Mouse (Mus musculus) heart, postnatal 0 days (tissue): ENCODE results near the gene Apbb1. TPM values are rescaled to one million over a fixed set of nuclear protein-coding genes. Genes with fewer than 3 reads are reported as not detected.

Experiments used
- ATAC-seq: fragments of 200-750 bp; cut with Nextera tagmentation; 2 replicates; pipeline ENCODE4 v1.8.0; 2017; ENCODE audit warnings: low read depth, moderate number of reproducible peaks, moderate library complexity; ENCODE audit not compliant: insufficient read depth
- DNase-seq: peaks from one replicate; pipeline ENCODE4 v3.0.0-alpha.2; 2016; ENCODE audit warnings: low spot score
- H3K27ac ChIP-seq: fragments of 300-500 bp; sonication (generic); 2 replicates; pipeline ENCODE4 v1.5.1; 2014; ENCODE audit warnings: low read depth, mild to moderate bottlenecking
- H3K27me3 ChIP-seq: fragments of 300-500 bp; sonication (generic); 2 replicates; pipeline ENCODE4 v1.6.1; 2014; ENCODE audit warnings: low read length, mixed read lengths; ENCODE audit not compliant: control insufficient read depth, insufficient read depth
- H3K36me3 ChIP-seq: fragments of 300-500 bp; sonication (generic); replicated peaks from 2 replicates; pipeline ENCODE4 v1.6.1; 2014; ENCODE audit warnings: low read length, mixed read lengths; ENCODE audit not compliant: control insufficient read depth, insufficient read depth
- H3K4me1 ChIP-seq: fragments of 300-500 bp; sonication (generic); 2 replicates; pipeline ENCODE4 v1.6.1; 2014; ENCODE audit warnings: antibody characterized with exemption; ENCODE audit not compliant: control insufficient read depth, insufficient read depth
- H3K4me2 ChIP-seq: fragments of 300-500 bp; sonication (generic); 2 replicates; pipeline ENCODE4 v1.6.1; 2014; ENCODE audit warnings: low read depth, mild to moderate bottlenecking, low read length, moderate library complexity
- H3K4me3 ChIP-seq: fragments of 300-500 bp; sonication (generic); 2 replicates; pipeline ENCODE4 v1.5.1; 2014; ENCODE audit warnings: low read depth, low read length
- H3K9ac ChIP-seq: fragments of 300-500 bp; sonication (generic); replicated peaks from 2 replicates; pipeline ENCODE4 v1.6.1; 2014; ENCODE audit warnings: low read depth, low read length, mixed read lengths
- H3K9me3 ChIP-seq: fragments of 300-500 bp; sonication (generic); replicated peaks from 2 replicates; pipeline ENCODE4 v1.6.1; 2016; ENCODE audit warnings: low read length; ENCODE audit not compliant: control insufficient read depth
- CTCF ChIP-seq: IDR thresholded peaks from 2 replicates; pipeline ENCODE4 v1.5.1; 2016; ENCODE audit warnings: antibody characterized with exemption, control low read depth, low read depth
- EP300 ChIP-seq: IDR thresholded peaks from 2 replicates; pipeline ENCODE4 v1.6.1; 2016; ENCODE audit warnings: antibody characterized with exemption, low read depth
- WGBS: fragments of 180-500 bp; shearing (Covaris S2); extraction: QIAGEN DNeasy Blood & Tissue Kit; methylation state at CpG from one replicate; pipeline ENCODE4 v1.1.7; 2014; 5-methylcytosine and 5-hydroxymethylcytosine counted together
- polyA plus RNA-seq: library from polyadenylated mRNA; unstranded; fragments of >200 nt; fragmentation: Nextera tagmentation; extraction: Ambion mirVana; gene quantifications from 2 replicates; pipeline ENCODE4 v1.2.1, GENCODE M21; 2015
- total RNA-seq: library from RNA; depleted of rRNA; stranded (reverse); fragments of >200 nt; gene quantifications from 2 replicates; pipeline ENCODE4 v1.2.3, GENCODE M21; 2014; ENCODE audit warnings: low replicate concordance

Apbb1 gene
- total and polyA plus RNA-seq, 2 experiments from 2014 or later, result 67.3 to 170 TPM

- Histone ChIP-seq H3K27me3 (no peaks in the 10 kb centered on the region), H3K9me3 (no peaks in the 10 kb centered on the region), H3K27ac (no peak overlapping the region), H3K9ac (no peak overlapping the region), H3K4me2 (no peak overlapping the region), H3K4me3 (no peak overlapping the region), H3K36me3 (peaks cover 9% of the 10 kb centered on the region), H3K4me1 (peaks cover 13% of the 10 kb centered on the region)
- DNase-seq, result no peak
- no peak for TF ChIP-seq EP300
- ATAC-seq, result no peak
- WGBS, result 76% methylated on average over 4 of the region's 4 CpGs
Measured at GRCm38 (mm10) chr7:105570756-105571155, 10.7 kb downstream of the Apbb1 start.

- ATAC-seq, result no peak
- Histone ChIP-seq H3K36me3 (peaks cover 9% of the 10 kb centered on the region), H3K4me3 (no peak overlapping the region), H3K4me1 (peaks cover 22% of the 10 kb centered on the region), H3K9ac (no peak overlapping the region), H3K27me3 (no peaks in the 10 kb centered on the region), H3K27ac (no peak overlapping the region), H3K4me2 (no peak overlapping the region), H3K9me3 (no peaks in the 10 kb centered on the region)
- no peak for DNase-seq
- TF ChIP-seq EP300 (no peak), CTCF (no peak)
- 40% methylated on average over 12 of the region's 12 CpGs for WGBS
Measured at GRCm38 (mm10) chr7:105569512-105570496, 11.6 kb downstream of the Apbb1 start.

GRCm38 (mm10) chr7:105568988-105569471, 12.4 kb downstream of the Apbb1 start:
- no peak overlapping the region for H3K4me3 ChIP-seq
- WGBS, result 38% methylated on average over 6 of the region's 6 CpGs
- TF ChIP-seq CTCF (no peak), EP300 (no peak)
- H3K36me3 ChIP-seq, result peaks cover 6% of the 10 kb centered on the region
- H3K4me1 ChIP-seq, result peaks cover 25% of the 10 kb centered on the region
- H3K27ac ChIP-seq, result no peak overlapping the region
- DNase-seq (no peak), ATAC-seq (no peak)
- H3K9me3 ChIP-seq, result no peaks in the 10 kb centered on the region
- H3K27me3 ChIP-seq, result no peaks in the 10 kb centered on the region
- no peak overlapping the region for H3K9ac ChIP-seq
- no peak overlapping the region for H3K4me2 ChIP-seq

GRCm38 (mm10) chr7:105568583-105568982, 12.9 kb downstream of the Apbb1 start:
- DNase-seq (no peak), ATAC-seq (no peak)
- WGBS, result 36% methylated on average over 7 of the region's 7 CpGs

GRCm38 (mm10) chr7:105565071-105565836, 16.2 kb downstream of the Apbb1 start:
- TF ChIP-seq CTCF (no peak), EP300 (peak; percentile 87)
- H3K4me2 ChIP-seq, result peak overlapping the region; percentile 5; the same call in 1 of the 2 replicates
- peak overlapping the region; percentile 78 for H3K27ac ChIP-seq
- H3K4me3 ChIP-seq, result no peak overlapping the region
- ATAC-seq, result peak; percentile 93
- peaks cover 17% of the 10 kb centered on the region for H3K4me1 ChIP-seq
- 52% methylated on average over 17 of the region's 17 CpGs for WGBS
- H3K9me3 ChIP-seq, result no peaks in the 10 kb centered on the region
- no peak overlapping the region for H3K9ac ChIP-seq
- no peaks in the 10 kb centered on the region for H3K27me3 ChIP-seq
- peaks cover 5% of the 10 kb centered on the region; the same call in 1 of the 2 replicates for H3K36me3 ChIP-seq
- peak; percentile 86 for DNase-seq

More at GRCm38 (mm10) chr7:105568583-105568982, 12.9 kb downstream of the Apbb1 start:
- Histone ChIP-seq H3K27ac (no peak overlapping the region), H3K9me3 (no peaks in the 10 kb centered on the region), H3K36me3 (peaks cover 2% of the 10 kb centered on the region), H3K4me3 (no peak overlapping the region), H3K4me2 (no peak overlapping the region), H3K27me3 (no peaks in the 10 kb centered on the region), H3K9ac (no peak overlapping the region), H3K4me1 (peaks cover 25% of the 10 kb centered on the region)
- TF ChIP-seq CTCF (no peak), EP300 (no peak)
